Mouse (Mus musculus): ENCODE data around the gene Zfp790.
"Not testable (repeated sequence)": the region's sequence is repeated elsewhere in the genome, so short reads cannot be mapped to it uniquely, and the experiment has no call there.

Gene Zfp790

DNA sequence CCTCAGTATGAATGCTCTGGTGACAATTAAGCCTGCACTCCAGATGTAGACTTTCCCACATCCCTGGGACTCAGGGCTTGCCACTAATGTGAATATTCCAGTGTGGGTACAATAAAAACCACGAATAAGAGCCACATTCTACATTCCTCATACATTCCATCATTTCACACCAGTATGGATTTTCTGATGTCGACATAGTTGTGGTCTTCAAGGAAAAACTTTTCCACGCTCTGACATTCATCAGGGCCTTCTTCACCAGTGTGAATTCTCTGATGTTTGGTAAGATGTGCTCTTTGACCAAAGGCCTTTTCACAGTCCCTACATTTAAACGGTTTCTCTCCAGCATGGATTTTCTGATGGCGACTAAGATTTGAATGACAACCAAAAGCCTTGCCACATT lies 28.7 kb downstream of the Zfp790 start:
- no peak for DNase-seq

DNA sequence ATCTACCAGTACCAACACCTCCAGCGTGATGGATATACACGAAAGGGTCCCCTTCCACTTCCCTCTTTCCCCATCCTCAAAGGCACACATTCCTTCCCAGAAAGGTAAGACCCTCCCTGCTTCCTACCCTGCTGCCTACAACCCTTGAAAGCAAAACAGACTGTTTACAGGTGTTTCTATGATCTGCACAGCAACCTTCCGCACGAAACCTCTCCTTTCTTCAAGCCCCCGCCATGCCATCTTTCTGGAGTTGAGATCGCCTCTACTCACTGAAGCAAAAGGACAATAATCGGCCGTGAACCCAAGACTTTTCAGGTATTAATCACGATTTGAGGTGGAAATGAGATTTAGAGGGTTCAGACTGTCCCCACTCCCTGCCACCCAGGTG lies 36.9 kb downstream of the Zfp790 start:
- no peak for DNase-seq

DNA sequence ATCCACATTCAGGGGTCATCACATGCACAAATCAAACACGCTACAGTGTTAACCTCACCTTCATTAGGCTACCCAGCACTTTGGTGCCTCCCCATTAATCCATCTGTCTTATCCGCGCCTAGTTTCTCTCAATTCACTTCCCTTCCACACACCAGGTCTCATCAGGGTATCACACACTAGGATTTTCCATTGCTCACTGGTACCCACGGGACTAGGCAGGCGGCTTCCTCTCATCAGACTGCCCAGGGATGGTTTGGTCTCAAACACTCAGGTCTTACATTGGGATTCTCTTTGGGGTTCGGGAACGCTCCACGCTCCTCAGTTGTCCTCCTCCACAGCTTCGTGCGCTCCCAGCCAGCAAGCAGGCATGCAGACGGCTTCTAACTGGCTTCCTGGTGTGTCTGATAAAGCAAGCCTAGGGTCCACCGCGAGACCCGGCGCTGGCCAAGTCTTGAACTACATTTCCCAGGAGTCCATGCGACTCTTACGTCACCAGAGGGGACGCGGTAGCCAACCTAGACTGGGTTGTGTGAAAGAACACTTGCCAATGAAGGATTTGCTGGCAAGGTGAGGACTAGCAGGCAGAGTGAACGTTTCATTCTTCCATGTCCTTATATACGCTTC lies 37.4 kb downstream of the Zfp790 start, which contains the start of gene Zfp940:
TSS of gene Zfp940 (minus strand) at position 451 of the 624 bp plus-strand sequence.
- DNase-seq = peak; percentile 64 to 86

DNA sequence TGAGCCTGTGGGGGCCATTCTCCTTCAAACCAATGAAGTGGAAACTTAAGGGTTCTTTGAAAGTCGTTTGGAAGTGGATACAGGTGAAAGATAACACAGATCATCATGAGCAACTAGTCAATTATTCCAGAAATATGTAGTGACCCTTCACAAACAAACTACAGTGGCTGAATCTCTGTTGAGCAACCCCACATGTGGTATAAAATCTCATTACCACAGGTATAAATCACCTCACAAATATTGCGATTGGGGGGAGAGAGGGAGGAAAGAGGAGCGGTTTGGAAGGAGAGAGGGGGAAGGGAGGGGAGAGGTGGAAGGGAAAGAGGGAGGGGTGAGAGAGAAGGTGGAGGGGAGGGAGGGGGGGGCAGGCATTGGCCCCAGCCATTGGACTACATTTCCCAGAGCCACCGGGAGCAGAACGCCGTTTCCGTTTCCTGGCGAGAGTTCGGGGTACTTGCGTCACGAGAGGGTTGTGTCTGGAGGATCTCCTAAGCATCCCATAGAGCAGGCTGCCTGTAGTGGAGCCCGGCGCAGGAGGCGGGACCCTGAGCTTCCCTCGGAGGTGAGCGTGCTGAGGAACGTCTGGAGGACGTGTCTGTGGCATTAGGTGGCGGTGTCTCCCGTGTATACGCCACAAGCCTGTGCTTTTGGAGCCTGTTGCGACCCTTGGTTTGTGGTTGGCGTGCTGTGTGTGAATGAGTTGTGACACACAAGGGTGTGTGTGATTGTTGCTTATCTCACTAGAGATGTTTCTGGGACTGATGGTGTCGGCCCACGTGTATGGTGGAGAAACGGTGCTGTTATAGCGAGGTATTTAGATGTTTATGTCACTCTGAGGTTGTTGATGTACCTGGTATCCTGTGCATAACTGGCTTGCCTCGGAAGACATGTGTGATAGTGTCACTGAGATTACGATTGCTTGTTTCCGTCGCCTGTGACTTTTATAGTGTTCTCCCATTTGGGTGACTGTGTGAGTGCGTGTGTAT lies 43.9 kb downstream of the Zfp790 start, which contains the start of gene Zfp420:
TSS of gene Zfp420 (plus strand) at position 448 of the 986 bp plus-strand sequence.
- DNase-seq = peak; percentile 71 to 72

DNA sequence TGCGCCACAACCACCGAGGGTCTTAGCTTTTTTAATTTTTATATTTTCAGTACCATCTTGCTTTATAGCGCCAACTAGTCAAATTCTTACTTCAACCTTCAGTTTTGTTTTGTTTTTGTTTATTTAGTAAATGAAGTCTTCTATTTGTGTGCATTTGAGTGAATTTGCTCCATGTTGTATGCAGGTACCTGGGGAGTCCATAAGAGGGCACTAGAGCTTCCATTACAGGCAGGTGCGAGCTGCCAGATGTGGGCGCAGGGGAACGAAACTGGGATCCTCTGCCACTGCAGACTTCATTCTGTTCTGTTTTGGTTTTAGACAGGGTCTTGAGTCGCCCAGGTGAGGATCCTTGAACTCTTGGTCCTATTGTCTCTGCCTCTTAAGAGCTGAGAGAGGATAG lies 45.7 kb downstream of the Zfp790 start:
- DNase-seq = no peak

DNA sequence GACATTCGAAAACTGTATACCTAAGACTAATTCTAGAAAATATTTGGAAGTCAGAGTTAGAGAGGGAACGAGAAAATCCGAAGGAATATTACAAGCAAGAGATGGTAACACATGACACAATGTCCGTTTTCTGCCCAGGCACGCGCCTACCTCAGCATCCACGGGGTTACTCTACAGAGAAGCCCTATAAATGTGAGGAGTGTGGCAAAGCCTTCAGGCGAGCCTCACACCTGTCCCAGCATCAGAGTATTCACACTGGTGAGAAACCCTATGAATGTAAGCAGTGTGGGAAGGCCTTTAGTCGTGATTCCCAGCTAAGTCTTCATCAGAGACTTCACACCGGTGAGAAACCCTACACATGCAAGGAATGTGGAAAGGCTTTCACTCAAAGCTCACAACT lies 58.3 kb downstream of the Zfp790 start:
- no peak for DNase-seq

DNA sequence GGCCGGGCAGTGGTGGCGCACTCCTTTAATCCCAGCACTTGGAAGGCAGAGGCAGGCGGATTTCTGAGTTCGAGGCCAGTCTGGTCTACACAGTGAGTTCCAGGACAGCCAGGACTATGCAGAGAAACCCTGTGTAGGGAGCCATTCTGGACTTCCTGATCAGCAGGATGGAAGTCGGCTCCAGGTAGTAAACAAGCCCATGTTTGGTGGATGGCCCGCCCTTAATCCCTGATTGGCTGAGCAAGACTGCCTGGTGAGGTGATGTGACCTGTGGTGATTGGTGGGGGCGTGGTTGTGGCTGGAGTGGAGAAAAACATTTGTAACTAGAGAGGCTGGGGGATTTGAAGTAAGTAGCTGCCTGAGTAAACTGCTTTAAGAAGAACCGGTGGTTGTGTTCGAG lies 61.6 kb downstream of the Zfp790 start:
- DNase-seq = not testable (repeated sequence)

DNA sequence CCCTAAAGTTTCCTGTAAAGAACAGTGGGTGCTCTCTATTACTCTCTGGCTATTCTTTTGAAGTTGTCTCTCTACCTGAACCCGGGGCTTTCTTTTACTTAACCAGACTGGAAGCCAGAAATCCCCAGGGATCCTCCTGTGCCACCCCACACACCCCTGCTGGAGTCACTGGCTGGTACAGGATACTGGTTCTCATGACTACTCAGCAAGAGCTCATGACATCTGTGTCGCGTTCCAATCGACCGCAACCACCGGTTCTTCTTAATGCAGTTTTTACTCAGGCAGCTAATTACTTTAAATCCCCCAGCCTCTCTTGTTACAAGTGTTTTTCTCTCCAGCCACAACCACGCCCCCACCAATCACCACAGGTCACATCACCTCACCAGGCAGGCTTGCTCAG lies 64.1 kb downstream of the Zfp790 start:
- no peak for DNase-seq
